In the genomic region with DNA sequence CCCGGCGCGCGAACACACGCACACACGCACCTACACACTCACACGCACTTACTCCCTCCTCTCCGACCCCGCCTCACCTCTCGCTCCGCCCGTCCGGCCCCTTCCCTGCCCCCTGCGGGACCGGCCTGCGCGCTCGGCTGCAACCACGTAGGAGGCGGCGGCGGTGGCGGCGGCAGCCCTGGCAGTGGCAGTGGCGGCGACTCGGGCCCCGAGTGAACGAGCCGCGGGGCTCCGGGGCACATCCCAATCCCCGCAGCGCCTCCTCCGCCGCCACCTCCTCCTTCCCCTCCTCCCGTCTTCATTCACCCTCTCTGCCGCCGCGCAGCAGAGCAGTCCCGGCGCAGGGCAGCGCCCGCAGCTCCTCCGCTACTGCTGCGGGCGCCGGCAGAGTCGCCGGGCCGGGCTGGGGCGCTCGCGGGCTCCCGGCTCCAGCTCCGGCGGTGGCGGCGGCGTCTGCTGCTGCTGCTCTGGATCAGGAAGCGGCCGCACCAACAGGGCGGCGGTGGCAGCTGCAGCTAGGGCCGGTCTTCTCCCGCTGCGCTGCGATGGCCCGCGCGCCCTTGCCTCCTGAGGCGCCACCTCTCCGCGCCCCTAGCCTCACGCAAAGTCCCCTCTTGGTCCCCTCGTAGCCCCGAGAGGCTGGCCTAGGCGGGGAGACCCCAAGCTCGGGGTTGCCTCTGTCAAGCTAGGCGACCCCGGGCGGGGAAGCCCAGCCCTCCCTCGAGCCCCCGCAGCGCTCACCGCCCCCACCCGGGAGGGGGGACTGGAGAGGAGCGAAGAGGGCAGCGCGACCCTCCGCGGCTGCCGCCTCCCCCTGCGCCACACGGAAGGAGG, we compare ENCODE assay signal across 8 mouse cellular contexts. TPM values are rescaled to one million over a fixed set of nuclear protein-coding genes. Genes with fewer than 3 reads are reported as not detected.
DNase-seq lines count a peak whose midpoint lies in the region; ATAC-seq and TF ChIP-seq lines count a peak whose summit lies in the region.

No protein-coding gene starts in this region.

- peak overlapping the region; percentile 37 for H3K27ac ChIP-seq in MEL (ENCODE audit: control insufficient read depth, low read depth, low read length)
- peak overlapping the region; percentile 98 for H3K27ac ChIP-seq in cerebellum, adult 2 months (ENCODE audit: insufficient read depth, low read length)
- peak overlapping the region; percentile 92 for H3K27ac ChIP-seq in hindbrain, embryonic 11.5 days (ENCODE audit: low read depth, low read length)

- H3K36me3 ChIP-seq in MEL (ENCODE audit: control insufficient read depth in 1 of 2, insufficient read depth in 2 of 2, low read length in 2 of 2), result no peaks in the 10 kb centered on the region
- no peaks in the 10 kb centered on the region for H3K36me3 ChIP-seq in hindbrain, embryonic 11.5 days (ENCODE audit: control insufficient read depth, insufficient read depth, low read length)

- ATAC-seq in frontal cortex, adult (ENCODE audit: low TSS enrichment), result peak; percentile 32
- ATAC-seq in hindbrain, embryonic 11.5 days (ENCODE audit: low FRiP score), result peak; percentile 69

- no peak for TF ChIP-seq EP300 in MEL (IDR thresholded peaks at IDR 0.05; ENCODE audit: low read depth in 1 of 2, low read length in 2 of 2)

- 0 out of 6 replicates have a peak, but pooled peaks of 1 of the 3 experiments have one; percentile 1 for TF ChIP-seq CTCF in MEL (IDR thresholded peaks at IDR 0.05 in 2 of 3, conservative IDR thresholded peaks at IDR 0.05 in 1 of 3; ENCODE audit: control insufficient read depth in 1 of 3, insufficient read depth in 1 of 3, low read depth in 2 of 3, low read length in 3 of 3, poor library complexity in 1 of 3, severe bottlenecking in 1 of 3)
- TF ChIP-seq CTCF in cerebellum, adult 2 months (IDR thresholded peaks at IDR 0.05; ENCODE audit: borderline replicate concordance, insufficient read depth, low read depth, low read length), result no peak

- H3K4me2 ChIP-seq in hindbrain, embryonic 11.5 days (replicated peaks; ENCODE audit: low read depth, low read length), result peak overlapping the region; percentile 77

- DNase-seq in MEL (ENCODE audit: low read depth, low spot score), result peak; percentile 65
- DNase-seq in cerebellum, adult 2 months, result peak; percentile 88
- peak; percentile 82 for DNase-seq in hindbrain, embryonic 11.5 days (ENCODE audit: low spot score)
- DNase-seq in left cerebral cortex, adult 11 months (ENCODE audit: low spot score), result peak; percentile 38
- peak; percentile 89 for DNase-seq in lung, postnatal 36 days
- peak; percentile 75 for DNase-seq in retina, embryonic 14.5 days (ENCODE audit: low spot score)
- DNase-seq in thymus, postnatal 36 days, result peak; percentile 69 to 75

- H3K9me3 ChIP-seq in MEL (replicated peaks; ENCODE audit: insufficient read depth, low read length), result no peaks in the 10 kb centered on the region
- no peaks in the 10 kb centered on the region for H3K9me3 ChIP-seq in hindbrain, embryonic 11.5 days (ENCODE audit: control insufficient read depth, low read length)

- H3K79me2 ChIP-seq in MEL (ENCODE audit: control insufficient read depth, insufficient read depth, low read length, poor library complexity), result peaks cover 2% of the 10 kb centered on the region; the same call in 1 of the 2 replicates

- TF ChIP-seq POLR2A in MEL (IDR thresholded peaks at IDR 0.05; ENCODE audit: control insufficient read depth in 1 of 2, insufficient read depth in 1 of 2, low read depth in 1 of 2, low read length in 2 of 2, poor library complexity in 1 of 2), result no peak; a peak in 1 of 4 replicates
- TF ChIP-seq POLR2A in cerebellum, adult 2 months (IDR thresholded peaks at IDR 0.05; ENCODE audit: borderline replicate concordance, insufficient read depth, low read length), result peak; percentile 63

- H3K4me3 ChIP-seq in MEL (ENCODE audit: control insufficient read depth in 1 of 2, insufficient read depth in 1 of 2, low read depth in 2 of 2, low read length in 2 of 2), result peak overlapping the region; percentile 68 to 84
- peak overlapping the region; percentile 76 for H3K4me3 ChIP-seq in cerebellum, adult 2 months (replicated peaks; ENCODE audit: insufficient read depth, low read depth, low read length)
- H3K4me3 ChIP-seq in hindbrain, embryonic 11.5 days (ENCODE audit: low read depth, low read length), result peak overlapping the region; percentile 80

- WGBS in cerebellum, adult 2 months, result 1% methylated on average over 93 of the region's 95 CpGs
- under 1% methylated on average over 46 of the region's 95 CpGs for WGBS in hindbrain, embryonic 11.5 days

- peaks cover 0 to 2% of the 10 kb centered on the region in 2 experiments; a peak in 3 of 4 replicates for H3K4me1 ChIP-seq in MEL (ENCODE audit: control insufficient read depth in 1 of 2, insufficient read depth in 2 of 2, low read length in 2 of 2)
- H3K4me1 ChIP-seq in cerebellum, adult 2 months (ENCODE audit: control insufficient read depth, insufficient read depth, low read length), result no peaks in the 10 kb centered on the region; the same call in 1 of the 2 replicates
- 0 out of 2 replicates have a peak, but pooled peaks cover 5% of the 10 kb centered on the region for H3K4me1 ChIP-seq in hindbrain, embryonic 11.5 days (replicated peaks; ENCODE audit: control insufficient read depth, insufficient read depth, low read length)

- TF ChIP-seq RAD21 in MEL (IDR thresholded peaks at IDR 0.05; ENCODE audit: low read depth, low read length), result no peak

- H3K27me3 ChIP-seq in MEL (ENCODE audit: control insufficient read depth in 1 of 2, insufficient read depth in 2 of 2, low read length in 2 of 2), result peaks cover 0 to 1% of the 10 kb centered on the region in 2 experiments; a peak in 1 of 4 replicates
- no peaks in the 10 kb centered on the region for H3K27me3 ChIP-seq in cerebellum, adult 2 months (ENCODE audit: control insufficient read depth, insufficient read depth, low read length)
- peaks cover 9% of the 10 kb centered on the region; the same call in 1 of the 2 replicates for H3K27me3 ChIP-seq in hindbrain, embryonic 11.5 days (ENCODE audit: control insufficient read depth, insufficient read depth, low read length)

- peak overlapping the region; percentile 83 for H3K9ac ChIP-seq in MEL (ENCODE audit: control insufficient read depth, low read depth, low read length, poor library complexity, severe bottlenecking)
- peak overlapping the region; percentile 81 for H3K9ac ChIP-seq in hindbrain, embryonic 11.5 days (ENCODE audit: low read depth, low read length)

TF ChIP-seq in MEL, 35 proteins besides CTCF, POLR2A, EP300 and RAD21:
- TF ChIP-seq RCOR1 (IDR thresholded peaks at IDR 0.05; ENCODE audit: low read depth, low read length), result no peak
- TF ChIP-seq UBTF (IDR thresholded peaks at IDR 0.05; ENCODE audit: borderline replicate concordance, insufficient read depth, low read depth, low read length), result 0 out of 2 replicates have a peak, but pooled peaks have one; percentile 54

RNA-seq across cellular contexts. Expression of a gene that starts 1.1 kb away (rescaled TPM):
- total RNA-seq in MEL (2012; rRNA removed), result 0.39 and 0.98 TPM in 2 replicates
- polyA plus RNA-seq in MEL (2012; ENCODE audit: insufficient read depth in 1 of 2, insufficient read length in 2 of 2, low read depth in 1 of 2, low replicate concordance in 2 of 2, missing spikeins in 1 of 2), result 1 to 10 TPM in 1 of 2 experiments, not detected in 1; 1.1 TPM
- 16.9 TPM in 2 replicates for polyA plus RNA-seq in cerebellum, adult 2 months (2012; rRNA removed)
- polyA plus RNA-seq in hindbrain, embryonic 11.5 days (2014; fragmentation: Nextera tagmentation; extraction: Ambion mirVana), result 1.5 and 3.2 TPM in 2 replicates

Comparison
In these comparisons a context has a peak if more than half of its experiments do, and no peak if none do; other contexts are left out.
1. Peak in every context shown above with its lines: DNase-seq, ATAC-seq, H3K4me3 ChIP-seq and H3K27ac ChIP-seq.
2. DNase-seq: peak in every context shown above with its lines; median percentile 89 in lung, postnatal 36 days; 88 in cerebellum, adult 2 months; 82 in hindbrain, embryonic 11.5 days; 75 in retina, embryonic 14.5 days; 72 in thymus, postnatal 36 days; 65 in MEL; 38 in left cerebral cortex, adult 11 months.
3. H3K27ac ChIP-seq: peak in every context shown above with its lines; median percentile 98 in cerebellum, adult 2 months; 92 in hindbrain, embryonic 11.5 days; 37 in MEL.